Mouse (Mus musculus): ENCODE measurements around the gene Nr1h4.

The Nr1h4 gene

GRCm38 (mm10) chr10:89521790-89522431 lies 11.5 kb downstream of the Nr1h4 start:
- DNase-seq (ENCODE audit: inconsistent age in 2 of 2, low spot score in 1 of 2) = no peak

- DNase-seq (ENCODE audit: inconsistent age in 2 of 2, low spot score in 1 of 2) = no peak
Observed at GRCm38 (mm10) chr10:89520381-89520780, 13.0 kb downstream of the Nr1h4 start.

- peak in 1 of 2 experiments; percentile 44 for DNase-seq (ENCODE audit: inconsistent age in 2 of 2, low spot score in 1 of 2)
Observed at GRCm38 (mm10) chr10:89519226-89519625, 14.2 kb downstream of the Nr1h4 start.

GRCm38 (mm10) chr10:89518365-89518764 lies 15.0 kb downstream of the Nr1h4 start:
- DNase-seq (ENCODE audit: inconsistent age in 2 of 2, low spot score in 1 of 2) = peak; percentile 27 to 59

- peak in 1 of 2 experiments; percentile 75 for DNase-seq (ENCODE audit: inconsistent age in 2 of 2, low spot score in 1 of 2)
Observed at GRCm38 (mm10) chr10:89515813-89516212, 17.6 kb downstream of the Nr1h4 start.

- no peak for DNase-seq (ENCODE audit: inconsistent age in 2 of 2, low spot score in 1 of 2)
Observed at GRCm38 (mm10) chr10:89512562-89512961, 20.8 kb downstream of the Nr1h4 start.

GRCm38 (mm10) chr10:89510547-89510946 lies 22.8 kb downstream of the Nr1h4 start:
- no peak for DNase-seq (ENCODE audit: inconsistent age in 2 of 2, low spot score in 1 of 2)

- DNase-seq (ENCODE audit: inconsistent age in 2 of 2, low spot score in 1 of 2) = no peak
Observed at GRCm38 (mm10) chr10:89508567-89508966, 24.8 kb downstream of the Nr1h4 start.

GRCm38 (mm10) chr10:89506479-89506878 lies 26.9 kb downstream of the Nr1h4 start:
- DNase-seq (ENCODE audit: inconsistent age in 2 of 2, low spot score in 1 of 2) = no peak

- DNase-seq (ENCODE audit: inconsistent age in 2 of 2, low spot score in 1 of 2) = no peak
Observed at GRCm38 (mm10) chr10:89505592-89505955, 27.8 kb downstream of the Nr1h4 start.

GRCm38 (mm10) chr10:89504952-89505591 lies 28.3 kb downstream of the Nr1h4 start:
- DNase-seq (ENCODE audit: inconsistent age in 2 of 2, low spot score in 1 of 2) = no peak

- no peak for DNase-seq (ENCODE audit: inconsistent age in 2 of 2, low spot score in 1 of 2)
Observed at GRCm38 (mm10) chr10:89502986-89503560, 30.3 kb downstream of the Nr1h4 start.

GRCm38 (mm10) chr10:89501902-89502301 lies 31.5 kb downstream of the Nr1h4 start:
- no peak for DNase-seq (ENCODE audit: inconsistent age in 2 of 2, low spot score in 1 of 2)

- DNase-seq (ENCODE audit: inconsistent age in 2 of 2, low spot score in 1 of 2) = no peak
Observed at GRCm38 (mm10) chr10:89495537-89495936, 37.8 kb downstream of the Nr1h4 start.

- no peak for DNase-seq (ENCODE audit: inconsistent age in 2 of 2, low spot score in 1 of 2)
Observed at GRCm38 (mm10) chr10:89491321-89491720, 42.1 kb downstream of the Nr1h4 start.

GRCm38 (mm10) chr10:89490250-89490649 lies 43.1 kb downstream of the Nr1h4 start:
- DNase-seq (ENCODE audit: inconsistent age in 2 of 2, low spot score in 1 of 2) = peak; percentile 31 to 82

- no peak for DNase-seq (ENCODE audit: inconsistent age in 2 of 2, low spot score in 1 of 2)
Observed at GRCm38 (mm10) chr10:89489459-89489858, 43.9 kb downstream of the Nr1h4 start.

- DNase-seq (ENCODE audit: inconsistent age in 2 of 2, low spot score in 1 of 2) = peak; percentile 39 to 85
Observed at GRCm38 (mm10) chr10:89486995-89487742, 46.2 kb downstream of the Nr1h4 start.

GRCm38 (mm10) chr10:89484907-89485306 lies 48.5 kb downstream of the Nr1h4 start:
- DNase-seq (ENCODE audit: inconsistent age in 2 of 2, low spot score in 1 of 2) = no peak

GRCm38 (mm10) chr10:89483812-89484602 lies 49.4 kb downstream of the Nr1h4 start:
- no peak for DNase-seq (ENCODE audit: inconsistent age in 2 of 2, low spot score in 1 of 2)

GRCm38 (mm10) chr10:89483113-89483512 lies 50.3 kb downstream of the Nr1h4 start:
- no peak for DNase-seq (ENCODE audit: inconsistent age in 2 of 2, low spot score in 1 of 2)

Measured in adrenal gland, adult (tissue).